Mouse (Mus musculus) urinary bladder, adult 2 months (tissue): ENCODE results near the gene Foxj1. TPM values are rescaled to one million over a fixed set of nuclear protein-coding genes. Genes with fewer than 3 reads are reported as not detected.

Experiments
- DNase-seq: peaks from one replicate; pipeline ENCODE4 v3.0.0; 2022; ENCODE audit warnings: low spot score
- polyA plus RNA-seq: library from polyadenylated mRNA; depleted of rRNA; stranded (reverse); fragments of >200 nt; gene quantifications from 2 replicates; pipeline ENCODE4 v1.2.3, GENCODE M21; 2012; rRNA removed

The Foxj1 gene
- polyA plus RNA-seq, 1 experiment: 0.34 TPM

GRCm38 (mm10) chr11:116305423-116305822 lies 29.8 kb downstream of the Foxj1 start:
- DNase-seq: no peak

GRCm38 (mm10) chr11:116298621-116299020 lies 36.6 kb downstream of the Foxj1 start:
- no peak for DNase-seq

DNA sequence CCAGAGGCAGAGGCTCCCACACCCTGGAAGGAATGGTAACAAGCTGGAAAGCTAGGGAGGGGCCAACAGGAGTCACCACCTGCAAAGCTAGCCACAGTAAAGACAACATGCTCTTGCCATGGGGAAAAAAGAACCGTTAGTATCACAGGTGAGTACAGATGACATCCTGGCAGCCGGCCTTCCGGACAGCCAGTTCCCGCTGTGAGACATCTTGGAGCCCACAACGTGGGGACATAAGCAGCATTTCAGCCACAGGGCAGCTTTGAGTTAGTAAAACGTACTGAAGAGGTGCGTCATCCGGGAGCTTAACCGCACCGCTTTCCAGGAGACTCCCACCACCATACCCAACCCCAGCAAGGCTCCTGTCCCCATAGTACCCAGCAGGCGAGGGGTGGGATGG lies 37.0 kb downstream of the Foxj1 start:
- no peak for DNase-seq

DNA sequence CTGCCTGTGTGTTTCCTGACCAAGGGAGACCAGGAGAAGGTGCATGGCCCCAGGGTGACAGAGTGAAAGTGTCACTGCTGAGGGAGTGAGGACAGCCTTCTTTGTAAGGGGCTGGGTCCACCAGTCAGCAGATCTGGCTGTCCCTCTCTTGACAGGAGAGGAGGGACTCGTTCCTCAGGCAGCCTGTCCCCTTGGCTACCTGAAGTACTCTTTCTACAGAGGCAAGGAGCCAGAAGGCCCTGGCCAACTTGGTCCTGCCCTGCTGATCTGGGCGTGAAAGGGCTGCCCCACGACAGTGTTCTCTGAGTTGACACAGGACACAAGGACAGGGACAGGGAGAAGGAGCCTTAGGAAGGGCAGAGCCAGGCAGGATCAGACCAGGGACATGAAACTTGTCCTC lies 38.2 kb downstream of the Foxj1 start:
- no peak for DNase-seq

GRCm38 (mm10) chr11:116296191-116296734 lies 38.9 kb downstream of the Foxj1 start:
- DNase-seq: no peak

DNA sequence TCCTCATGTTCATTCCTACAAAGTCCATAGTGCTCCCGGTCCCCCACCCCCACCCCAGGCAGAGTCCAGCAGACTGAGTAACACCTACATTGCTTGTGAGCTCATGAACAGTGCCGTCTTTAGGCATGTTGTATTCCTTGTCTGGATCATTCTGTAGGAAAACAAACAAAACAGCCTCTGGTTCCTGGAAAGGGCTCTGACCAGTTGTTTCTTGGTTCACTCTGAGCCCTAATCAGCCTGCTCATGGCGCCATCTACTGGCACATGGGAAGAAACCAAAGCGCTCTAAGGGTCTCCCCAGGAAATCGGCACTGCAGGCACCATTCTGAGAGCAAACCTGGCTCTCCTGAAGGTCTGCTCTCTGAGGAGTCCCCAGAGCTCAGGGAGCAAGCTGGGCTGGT lies 40.9 kb downstream of the Foxj1 start:
- DNase-seq: no peak

GRCm38 (mm10) chr11:116293538-116294137 lies 41.6 kb downstream of the Foxj1 start:
- DNase-seq: no peak

DNA sequence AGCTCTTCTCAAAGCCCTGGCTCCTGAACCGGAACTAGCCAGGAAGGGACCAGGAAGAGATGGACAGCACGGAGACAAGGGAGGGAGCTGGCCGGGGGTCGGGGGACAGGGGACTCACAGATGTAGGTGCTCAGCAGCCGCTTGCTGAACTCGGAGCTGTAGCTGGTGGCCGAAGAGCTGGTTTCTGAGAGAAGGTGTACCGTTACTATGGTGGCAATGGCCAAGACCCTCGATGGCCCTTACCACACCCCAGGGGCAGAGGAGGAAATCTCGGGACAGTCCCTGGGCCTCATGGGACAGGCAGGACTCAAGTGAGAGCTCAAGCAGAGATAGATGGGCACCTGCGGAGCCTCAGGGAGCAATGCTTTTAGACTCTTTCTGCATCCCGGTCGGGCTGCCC lies 42.8 kb downstream of the Foxj1 start:
- DNase-seq: no peak

DNA sequence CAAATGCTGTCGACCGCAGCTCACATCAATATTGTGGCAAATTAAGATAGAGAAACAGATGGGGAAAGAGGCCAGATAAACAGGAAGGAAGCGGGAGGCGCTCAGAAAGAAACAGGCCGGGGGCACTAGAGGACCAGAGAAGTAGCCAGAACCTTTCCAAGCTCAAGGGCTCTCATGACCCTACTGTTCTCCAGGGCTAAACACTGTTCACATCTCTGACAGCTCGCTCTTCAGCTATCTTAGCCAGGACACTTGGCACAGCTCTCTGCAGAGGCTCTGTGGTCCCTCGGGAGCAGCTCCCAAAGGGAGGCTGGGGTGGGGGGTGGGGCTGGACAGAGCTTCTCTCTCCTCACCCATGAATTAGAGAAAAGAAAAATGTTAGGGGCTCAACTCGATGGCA lies 44.6 kb downstream of the Foxj1 start:
- DNase-seq: no peak

- no peak for DNase-seq
These were observed 47.8 kb downstream of the Foxj1 start for GRCm38 (mm10) chr11:116287351-116287750.

DNA sequence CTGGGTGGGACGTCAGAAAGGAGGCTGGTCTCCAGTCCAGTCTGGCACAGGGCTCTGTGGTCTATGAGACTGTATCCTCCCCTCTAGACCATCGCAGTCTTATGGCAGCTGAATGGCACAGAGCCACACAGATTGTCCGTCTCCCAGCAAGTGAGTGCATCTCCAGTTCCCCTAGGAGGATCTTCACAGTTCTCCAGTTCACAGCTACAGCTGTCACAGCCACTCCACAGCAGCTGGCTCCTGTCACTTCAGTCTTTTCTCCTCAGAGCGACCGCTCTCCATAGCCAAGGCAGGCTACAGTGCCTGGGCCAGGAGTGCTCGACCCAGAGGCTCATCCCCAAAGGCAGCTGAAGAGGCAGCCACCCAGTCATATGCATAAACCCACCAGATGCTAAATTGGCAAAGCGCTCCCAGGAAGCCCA lies 49.4 kb downstream of the Foxj1 start:
- no peak for DNase-seq

- DNase-seq: no peak
These were observed 51.2 kb downstream of the Foxj1 start for GRCm38 (mm10) chr11:116283982-116284381.

DNA sequence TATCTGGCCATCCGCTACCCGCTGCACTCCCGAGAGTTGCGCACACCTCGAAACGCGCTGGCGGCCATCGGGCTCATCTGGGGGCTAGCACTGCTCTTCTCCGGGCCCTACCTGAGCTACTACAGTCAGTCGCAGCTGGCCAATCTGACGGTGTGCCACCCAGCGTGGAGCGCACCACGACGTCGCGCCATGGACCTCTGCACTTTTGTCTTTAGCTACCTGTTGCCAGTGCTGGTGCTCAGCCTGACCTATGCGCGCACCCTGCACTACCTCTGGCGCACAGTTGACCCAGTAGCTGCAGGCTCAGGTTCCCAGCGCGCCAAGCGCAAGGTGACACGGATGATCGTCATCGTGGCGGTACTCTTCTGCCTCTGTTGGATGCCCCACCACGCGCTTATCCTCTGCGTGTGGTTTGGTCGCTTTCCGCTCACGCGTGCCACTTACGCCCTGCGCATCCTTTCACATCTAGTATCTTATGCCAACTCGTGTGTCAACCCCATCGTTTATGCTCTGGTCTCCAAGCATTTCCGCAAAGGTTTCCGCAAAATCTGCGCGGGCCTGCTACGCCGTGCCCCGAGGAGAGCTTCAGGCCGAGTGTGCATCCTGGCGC lies 52.2 kb downstream of the Foxj1 start:
- DNase-seq: no peak

- DNase-seq: no peak
These were observed 53.1 kb downstream of the Foxj1 start for GRCm38 (mm10) chr11:116282089-116282488.

DNA sequence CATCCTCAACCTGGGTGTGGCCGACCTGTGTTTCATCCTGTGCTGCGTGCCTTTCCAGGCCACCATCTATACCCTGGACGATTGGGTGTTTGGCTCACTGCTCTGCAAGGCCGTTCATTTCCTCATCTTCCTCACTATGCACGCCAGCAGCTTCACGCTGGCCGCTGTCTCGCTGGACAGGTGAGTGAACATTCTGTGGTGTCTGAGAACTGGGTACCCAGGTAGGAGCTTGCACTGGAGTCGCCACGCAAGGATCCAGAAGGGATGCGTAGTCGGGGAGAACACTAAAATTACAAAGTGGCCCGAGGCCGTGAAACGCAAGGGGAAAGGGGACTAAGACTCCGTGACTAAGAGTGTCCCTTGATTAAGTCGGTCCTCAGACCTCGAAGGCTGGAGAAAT lies 53.5 kb downstream of the Foxj1 start:
- no peak for DNase-seq

- DNase-seq: no peak
These were observed 54.2 kb downstream of the Foxj1 start, which contains the start of gene Galr2 for GRCm38 (mm10) chr11:116280751-116281663. TSS of gene Galr2 (plus strand) at chr11:116280939.

Other genes starting within 250 kb of the Foxj1 start
- 119 and 147 TPM in 2 replicates for gene Wbp2, start 248.4 kb downstream of the Foxj1 start, polyA plus RNA-seq
- gene Trim47, start 208.2 kb downstream of the Foxj1 start, polyA plus RNA-seq: 33.1 and 40.7 TPM in 2 replicates
- 9.6 and 11.8 TPM in 2 replicates for gene Trim65, start 204.3 kb downstream of the Foxj1 start, polyA plus RNA-seq
- 21.4 and 29.3 TPM in 2 replicates for gene Mrpl38, start 196.5 kb downstream of the Foxj1 start, polyA plus RNA-seq
- gene Fbf1, start 167.2 kb downstream of the Foxj1 start, polyA plus RNA-seq: 46.8 and 47.7 TPM in 2 replicates
- 45.1 and 57.1 TPM in 2 replicates for gene Ten1, start 136.5 kb downstream of the Foxj1 start, polyA plus RNA-seq
- 94.7 and 106 TPM in 2 replicates for gene Acox1, start 136.4 kb downstream of the Foxj1 start, polyA plus RNA-seq
- 16.9 and 24.7 TPM in 2 replicates for gene Evpl, start 97.3 kb downstream of the Foxj1 start, polyA plus RNA-seq
- gene Srp68, start 61.2 kb downstream of the Foxj1 start, polyA plus RNA-seq: 75.0 and 78.3 TPM in 2 replicates
- gene Galr2, start 54.5 kb downstream of the Foxj1 start, polyA plus RNA-seq: 9.5 and 12.9 TPM in 2 replicates
- 40.4 and 51.0 TPM in 2 replicates for gene Exoc7, start 28.2 kb downstream of the Foxj1 start, polyA plus RNA-seq
- 5.0 and 8.3 TPM in 2 replicates for gene Rnf157, start 77.6 kb upstream of the Foxj1 start, polyA plus RNA-seq
- gene Ubald2, start 98.7 kb upstream of the Foxj1 start, polyA plus RNA-seq: 89.8 and 104 TPM in 2 replicates
- gene Qrich2, start 130.8 kb upstream of the Foxj1 start, polyA plus RNA-seq: 0.06 and 0.12 TPM in 2 replicates
- gene Prpsap1, start 158.8 kb upstream of the Foxj1 start, polyA plus RNA-seq: 154 and 165 TPM in 2 replicates
- 18.2 and 21.8 TPM in 2 replicates for gene Sphk1, start 195.5 kb upstream of the Foxj1 start, polyA plus RNA-seq
- gene Ube2o, start 246.0 kb upstream of the Foxj1 start, polyA plus RNA-seq: 18.7 and 22.4 TPM in 2 replicates